In the genomic region with DNA sequence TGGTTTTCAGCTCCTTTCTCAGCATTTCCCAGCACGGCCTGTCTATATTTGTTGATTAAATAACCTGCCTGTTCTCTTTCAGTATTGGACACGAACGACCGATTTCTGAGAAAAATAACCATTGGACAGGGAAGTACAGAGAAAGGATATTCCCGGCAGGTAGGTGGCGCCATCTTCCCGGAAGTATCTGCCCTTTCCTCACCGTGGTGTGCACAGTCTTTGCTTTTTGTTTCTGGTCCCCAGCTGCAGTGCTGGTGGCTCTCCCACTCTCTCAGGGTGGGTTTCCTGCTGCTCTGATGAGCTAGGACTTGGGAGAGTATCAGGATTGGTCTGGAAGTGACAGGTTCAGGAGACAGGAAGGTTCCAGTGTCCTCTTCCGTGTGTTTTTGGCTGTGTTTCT, we compare ENCODE assay signal across 8 mouse cellular contexts.
DNase-seq lines count a peak whose midpoint lies in the region; ATAC-seq and TF ChIP-seq lines count a peak whose summit lies in the region.

No protein-coding gene starts in this region.

- no peaks in the 10 kb centered on the region for H3K36me3 ChIP-seq in forebrain, embryonic 15.5 days

- WGBS in bone marrow, adult 2 months = 64% methylated on average over 9 of the region's 9 CpGs
- WGBS in forebrain, embryonic 15.5 days = 73% methylated on average over 9 of the region's 9 CpGs

- H3K9me3 ChIP-seq in forebrain, embryonic 15.5 days = no peaks in the 10 kb centered on the region

- H3K27ac ChIP-seq in bone marrow, adult 2 months (ENCODE audit: control insufficient read depth, insufficient read depth, low read depth, low read length, poor library complexity) = no peak overlapping the region
- H3K27ac ChIP-seq in forebrain, embryonic 15.5 days (replicated peaks) = no peak overlapping the region

- no peak for TF ChIP-seq POLR2A in bone marrow, adult 2 months (IDR thresholded peaks at IDR 0.05; ENCODE audit: borderline replicate concordance, control insufficient read depth, low read depth, low read length)

- no peak overlapping the region for H3K9ac ChIP-seq in forebrain, embryonic 15.5 days (replicated peaks)

- DNase-seq in cerebellum, adult 9-10 months = no peak
- DNase-seq in 416B (ENCODE audit: low read depth) = peak; percentile 43
- peak; percentile 62 to 76 for DNase-seq in kidney, postnatal 25 days
- peak; percentile 74 for DNase-seq in lung, postnatal 10 days
- peak; percentile 4 to 8 for DNase-seq in spleen, postnatal 36 days (ENCODE audit: low spot score in 2 of 2)

- H3K4me2 ChIP-seq in forebrain, embryonic 15.5 days (replicated peaks) = no peak overlapping the region

- peak; percentile 68 for TF ChIP-seq CTCF in bone marrow, adult 2 months (IDR thresholded peaks at IDR 0.05; ENCODE audit: control insufficient read depth, insufficient read depth, low read length)

- peak; percentile 70 for ATAC-seq in cerebellum, adult (ENCODE audit: insufficient number of reproducible peaks, low FRiP score, low TSS enrichment)
- ATAC-seq in forebrain, embryonic 15.5 days (replicated peaks) = peak; percentile 70; the same call in 1 of the 2 replicates

- no peak overlapping the region for H3K4me3 ChIP-seq in bone marrow, adult 2 months (replicated peaks; ENCODE audit: control insufficient read depth, low read depth, low read length)
- H3K4me3 ChIP-seq in forebrain, embryonic 15.5 days = no peak overlapping the region

- no peaks in the 10 kb centered on the region for H3K4me1 ChIP-seq in bone marrow, adult 2 months (ENCODE audit: control insufficient read depth, insufficient read depth, low read length)
- no peaks in the 10 kb centered on the region for H3K4me1 ChIP-seq in forebrain, embryonic 15.5 days

- H3K27me3 ChIP-seq in forebrain, embryonic 15.5 days = no peaks in the 10 kb centered on the region
